Mouse (Mus musculus): Measurements from ENCODE around the gene 9330161L09Rik. TPM values are rescaled to one million over a fixed set of nuclear protein-coding genes. Genes with fewer than 3 reads are reported as not detected.

9330161L09Rik gene
- polyA plus RNA-seq, 1 experiment from 2014 or later: not detected

GRCm38 (mm10) chr12:103437601-103438000 lies 30.0 kb upstream of the 9330161L09Rik start:
- Histone ChIP-seq H3K4me2 (ENCODE audit: low read depth, low read length) (no peak overlapping the region), H3K4me3 (ENCODE audit: low read depth, low read length) (no peak overlapping the region), H3K9me3 (ENCODE audit: low read length) (no peaks in the 10 kb centered on the region), H3K27me3 (ENCODE audit: insufficient read depth, low read length) (no peaks in the 10 kb centered on the region), H3K36me3 (replicated peaks; ENCODE audit: insufficient read depth, low read length) (peaks cover 9% of the 10 kb centered on the region; the same call in 1 of the 2 replicates), H3K9ac (replicated peaks) (no peak overlapping the region), H3K4me1 (ENCODE audit: insufficient read depth) (peaks cover 5% of the 10 kb centered on the region; the same call in 1 of the 2 replicates), H3K27ac (ENCODE audit: low read depth) (no peak overlapping the region)
- ATAC-seq: no peak
- no peak for TF ChIP-seq EP300 (IDR thresholded peaks at IDR 0.05; ENCODE audit: low read depth)
- TF ChIP-seq CTCF (IDR thresholded peaks at IDR 0.05; ENCODE audit: low read depth): no peak
- DNase-seq: no peak
- WGBS (ENCODE audit: insufficient replicate concordance): 78% methylated on average over 1 of the region's 1 CpGs

GRCm38 (mm10) chr12:103434861-103435260 lies 27.2 kb upstream of the 9330161L09Rik start:
- peak overlapping the region; percentile 78 for H3K27ac ChIP-seq (ENCODE audit: low read depth)
- H3K9ac ChIP-seq (replicated peaks): peak overlapping the region; percentile 28
- peaks cover 5% of the 10 kb centered on the region; the same call in 1 of the 2 replicates for H3K4me1 ChIP-seq (ENCODE audit: insufficient read depth)
- TF ChIP-seq CTCF (IDR thresholded peaks at IDR 0.05; ENCODE audit: low read depth) (no peak), EP300 (IDR thresholded peaks at IDR 0.05; ENCODE audit: low read depth) (no peak)
- H3K36me3 ChIP-seq (replicated peaks; ENCODE audit: insufficient read depth, low read length): peaks cover 7% of the 10 kb centered on the region; the same call in 1 of the 2 replicates
- DNase-seq (no peak), ATAC-seq (no peak)
- H3K4me2 ChIP-seq (ENCODE audit: low read depth, low read length): peak overlapping the region; percentile 62
- H3K27me3 ChIP-seq (ENCODE audit: insufficient read depth, low read length): no peaks in the 10 kb centered on the region
- no peak overlapping the region for H3K4me3 ChIP-seq (ENCODE audit: low read depth, low read length)
- no peaks in the 10 kb centered on the region for H3K9me3 ChIP-seq (ENCODE audit: low read length)

- DNase-seq: peak; percentile 58
- peak within 1 kb of the TSS; percentile 78 for H3K27ac ChIP-seq (ENCODE audit: low read depth)
Measured at GRCm38 (mm10) chr12:103433986-103434731, 26.5 kb upstream of the 9330161L09Rik start, which contains the start of gene Ifi27. Gene Ifi27, plus strand, starts transcription at chr12:103434211.

GRCm38 (mm10) chr12:103433430-103433829 lies 25.8 kb upstream of the 9330161L09Rik start:
- no peak overlapping the region for H3K4me3 ChIP-seq (ENCODE audit: low read depth, low read length)
- TF ChIP-seq EP300 (IDR thresholded peaks at IDR 0.05; ENCODE audit: low read depth) (no peak), CTCF (IDR thresholded peaks at IDR 0.05; ENCODE audit: low read depth) (no peak)
- 0 out of 2 replicates have a peak, but pooled peaks cover 4% of the 10 kb centered on the region for H3K36me3 ChIP-seq (replicated peaks; ENCODE audit: insufficient read depth, low read length)
- peak overlapping the region; percentile 36; the same call in 1 of the 2 replicates for H3K27ac ChIP-seq (ENCODE audit: low read depth)
- no peak overlapping the region for H3K9ac ChIP-seq (replicated peaks)
- 73% methylated on average over 2 of the region's 2 CpGs for WGBS (ENCODE audit: insufficient replicate concordance)
- no peaks in the 10 kb centered on the region for H3K9me3 ChIP-seq (ENCODE audit: low read length)
- H3K4me2 ChIP-seq (ENCODE audit: low read depth, low read length): no peak overlapping the region
- H3K27me3 ChIP-seq (ENCODE audit: insufficient read depth, low read length): no peaks in the 10 kb centered on the region
- no peak for ATAC-seq
- peaks cover 5% of the 10 kb centered on the region; the same call in 1 of the 2 replicates for H3K4me1 ChIP-seq (ENCODE audit: insufficient read depth)
- no peak for DNase-seq

More at GRCm38 (mm10) chr12:103433986-103434731, 26.5 kb upstream of the 9330161L09Rik start, which contains the start of gene Ifi27:
- no peak for TF ChIP-seq EP300 (IDR thresholded peaks at IDR 0.05; ENCODE audit: low read depth)
- no peaks in the 10 kb centered on the region for H3K9me3 ChIP-seq (ENCODE audit: low read length)
- peak; percentile 100 for ATAC-seq
- peaks cover 5% of the 10 kb centered on the region; the same call in 1 of the 2 replicates for H3K4me1 ChIP-seq (ENCODE audit: insufficient read depth)
- no peaks in the 10 kb centered on the region for H3K27me3 ChIP-seq (ENCODE audit: insufficient read depth, low read length)
- 0 out of 2 replicates have a peak, but pooled peaks cover 5% of the 10 kb centered on the region for H3K36me3 ChIP-seq (replicated peaks; ENCODE audit: insufficient read depth, low read length)
- WGBS (ENCODE audit: insufficient replicate concordance): 42% methylated on average over 8 of the region's 8 CpGs
- peak within 1 kb of the TSS; percentile 28 for H3K9ac ChIP-seq (replicated peaks)
- H3K4me3 ChIP-seq (ENCODE audit: low read depth, low read length): peak within 1 kb of the TSS; percentile 31
- peak within 1 kb of the TSS; percentile 62 for H3K4me2 ChIP-seq (ENCODE audit: low read depth, low read length)

GRCm38 (mm10) chr12:103426710-103427109 lies 19.1 kb upstream of the 9330161L09Rik start:
- H3K4me3 ChIP-seq (ENCODE audit: low read depth, low read length): no peak overlapping the region
- H3K9me3 ChIP-seq (ENCODE audit: low read length): no peaks in the 10 kb centered on the region
- H3K36me3 ChIP-seq (replicated peaks; ENCODE audit: insufficient read depth, low read length): peaks cover 15% of the 10 kb centered on the region
- DNase-seq (no peak), ATAC-seq (no peak)
- H3K9ac ChIP-seq (replicated peaks): no peak overlapping the region
- 83% methylated on average over 7 of the region's 7 CpGs for WGBS (ENCODE audit: insufficient replicate concordance)
- H3K4me2 ChIP-seq (ENCODE audit: low read depth, low read length): no peak overlapping the region
- no peak overlapping the region for H3K27ac ChIP-seq (ENCODE audit: low read depth)
- no peak for TF ChIP-seq EP300 (IDR thresholded peaks at IDR 0.05; ENCODE audit: low read depth)
- TF ChIP-seq CTCF (IDR thresholded peaks at IDR 0.05; ENCODE audit: low read depth): 0 out of 2 replicates have a peak, but pooled peaks have one; percentile 8
- H3K27me3 ChIP-seq (ENCODE audit: insufficient read depth, low read length): no peaks in the 10 kb centered on the region
- H3K4me1 ChIP-seq (ENCODE audit: insufficient read depth): peaks cover 19% of the 10 kb centered on the region

- peak within 1 kb of the TSS; percentile 93 for H3K9ac ChIP-seq (replicated peaks)
- peaks cover 18% of the 10 kb centered on the region for H3K36me3 ChIP-seq (replicated peaks; ENCODE audit: insufficient read depth, low read length)
- DNase-seq: peak; percentile 98
- no peaks in the 10 kb centered on the region for H3K9me3 ChIP-seq (ENCODE audit: low read length)
- WGBS (ENCODE audit: insufficient replicate concordance): 1% methylated on average over 33 of the region's 33 CpGs
- ATAC-seq: peak; percentile 100
- TF ChIP-seq CTCF (IDR thresholded peaks at IDR 0.05; ENCODE audit: low read depth): peak; percentile 95
- peak; percentile 64; the same call in 1 of the 2 replicates for TF ChIP-seq EP300 (IDR thresholded peaks at IDR 0.05; ENCODE audit: low read depth)
- H3K27ac ChIP-seq (ENCODE audit: low read depth): peak within 1 kb of the TSS; percentile 82
- peak within 1 kb of the TSS; percentile 82 for H3K4me2 ChIP-seq (ENCODE audit: low read depth, low read length)
- no peaks in the 10 kb centered on the region for H3K27me3 ChIP-seq (ENCODE audit: insufficient read depth, low read length)
- peak within 1 kb of the TSS; percentile 94 for H3K4me3 ChIP-seq (ENCODE audit: low read depth, low read length)
- H3K4me1 ChIP-seq (ENCODE audit: insufficient read depth): peaks cover 22% of the 10 kb centered on the region
Measured at GRCm38 (mm10) chr12:103425729-103426470, 18.3 kb upstream of the 9330161L09Rik start, which contains the start of gene Ddx24. Gene Ddx24, minus strand, starts transcription at chr12:103425830.
